Mouse (Mus musculus): ENCODE results near the gene Ugt1a1. TPM values are rescaled to one million over a fixed set of nuclear protein-coding genes. Genes with fewer than 3 reads are reported as not detected.
"Not testable (repeated sequence)": the region's sequence is repeated elsewhere in the genome, so short reads cannot be mapped to it uniquely, and the experiment has no call there.

Ugt1a1 gene
- total and polyA plus RNA-seq, 2 experiments from 2014 or later: 0.09 to 0.42 TPM

DNA sequence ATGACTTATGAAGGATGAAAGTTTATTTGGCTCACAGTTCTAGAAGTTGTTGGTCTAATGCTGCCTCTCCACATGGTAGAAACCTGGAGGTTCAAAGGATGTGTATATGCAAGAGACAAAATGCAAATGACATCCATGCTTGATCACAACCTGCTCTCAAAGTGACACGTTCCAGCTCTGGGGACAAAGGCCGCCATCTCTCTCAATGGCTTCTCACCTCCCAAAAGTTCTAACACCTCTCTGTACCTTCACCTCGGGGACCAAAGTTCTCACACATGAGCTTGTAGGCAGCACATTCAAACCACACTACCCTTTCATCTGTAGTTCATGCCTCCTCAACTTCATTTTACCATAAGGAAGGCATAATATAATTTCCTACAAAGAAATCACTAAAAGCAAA lies 5.8 kb downstream of the Ugt1a1 start:
- ATAC-seq: no peak
- WGBS: 46% methylated on average over 3 of the region's 3 CpGs
- Histone ChIP-seq H3K9me3 (ENCODE audit: low read length) (peaks cover 52% of the 10 kb centered on the region), H3K4me1 (ENCODE audit: insufficient read depth, low read length) (no peaks in the 10 kb centered on the region), H3K4me2 (ENCODE audit: low read depth, low read length) (no peak overlapping the region), H3K9ac (replicated peaks; ENCODE audit: low read length) (no peak overlapping the region), H3K4me3 (ENCODE audit: low read length) (no peak overlapping the region), H3K27ac (no peak overlapping the region), H3K27me3 (ENCODE audit: insufficient read depth, low read length) (no peaks in the 10 kb centered on the region), H3K36me3 (ENCODE audit: insufficient read depth, low read length) (no peaks in the 10 kb centered on the region)
- no peak for TF ChIP-seq CTCF (IDR thresholded peaks at IDR 0.05; ENCODE audit: low read depth)
- peak; percentile 10 for DNase-seq (ENCODE audit: low spot score)

- no peak for ATAC-seq
- no peak for DNase-seq (ENCODE audit: low spot score)
- H3K9me3 ChIP-seq (ENCODE audit: low read length): peaks cover 47% of the 10 kb centered on the region
These were observed 6.3 kb downstream of the Ugt1a1 start for GRCm38 (mm10) chr1:88218051-88218450.

GRCm38 (mm10) chr1:88218591-88218990 lies 6.8 kb downstream of the Ugt1a1 start:
- WGBS: 49% methylated on average over 4 of the region's 4 CpGs
- TF ChIP-seq CTCF (IDR thresholded peaks at IDR 0.05; ENCODE audit: low read depth): no peak
- no peak for ATAC-seq

More at GRCm38 (mm10) chr1:88218051-88218450, 6.3 kb downstream of the Ugt1a1 start:
- Histone ChIP-seq H3K9ac (replicated peaks; ENCODE audit: low read length) (no peak overlapping the region), H3K36me3 (ENCODE audit: insufficient read depth, low read length) (no peaks in the 10 kb centered on the region), H3K4me3 (ENCODE audit: low read length) (no peak overlapping the region), H3K27me3 (ENCODE audit: insufficient read depth, low read length) (no peaks in the 10 kb centered on the region), H3K4me2 (ENCODE audit: low read depth, low read length) (no peak overlapping the region), H3K4me1 (ENCODE audit: insufficient read depth, low read length) (no peaks in the 10 kb centered on the region), H3K27ac (no peak overlapping the region)
- WGBS: 75% methylated on average over 9 of the region's 9 CpGs
- no peak for TF ChIP-seq CTCF (IDR thresholded peaks at IDR 0.05; ENCODE audit: low read depth)

DNA sequence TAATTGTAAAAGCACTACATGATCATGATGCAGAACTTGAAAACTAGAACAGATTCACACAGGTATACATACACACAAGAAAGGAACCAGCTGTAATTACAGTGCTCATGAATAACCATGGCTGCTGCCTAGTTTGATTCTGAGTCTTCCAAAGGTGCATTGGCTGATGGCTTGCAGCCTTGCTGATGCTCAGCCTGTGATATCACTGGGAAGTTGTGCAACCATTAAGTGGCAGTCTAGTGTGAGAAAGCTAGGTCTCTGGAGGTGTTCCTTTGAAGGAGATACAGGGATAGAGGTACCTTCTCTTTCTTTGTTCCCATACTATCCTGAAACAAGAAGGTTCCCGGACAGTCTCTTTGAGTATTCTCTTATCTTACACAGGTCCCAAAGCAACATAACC lies 7.3 kb downstream of the Ugt1a1 start:
- TF ChIP-seq CTCF (IDR thresholded peaks at IDR 0.05; ENCODE audit: low read depth): no peak
- Histone ChIP-seq H3K4me2 (ENCODE audit: low read depth, low read length) (no peak overlapping the region), H3K27me3 (ENCODE audit: insufficient read depth, low read length) (no peaks in the 10 kb centered on the region), H3K9ac (replicated peaks; ENCODE audit: low read length) (no peak overlapping the region), H3K9me3 (ENCODE audit: low read length) (peaks cover 37% of the 10 kb centered on the region), H3K36me3 (ENCODE audit: insufficient read depth, low read length) (no peaks in the 10 kb centered on the region), H3K27ac (no peak overlapping the region), H3K4me3 (ENCODE audit: low read length) (no peak overlapping the region), H3K4me1 (ENCODE audit: insufficient read depth, low read length) (no peaks in the 10 kb centered on the region)
- ATAC-seq (no peak), DNase-seq (ENCODE audit: low spot score) (no peak)
- 20% methylated on average over 1 of the region's 1 CpGs for WGBS

More at GRCm38 (mm10) chr1:88218591-88218990, 6.8 kb downstream of the Ugt1a1 start:
- H3K4me2 ChIP-seq (ENCODE audit: low read depth, low read length): no peak overlapping the region
- no peak overlapping the region for H3K4me3 ChIP-seq (ENCODE audit: low read length)
- DNase-seq (ENCODE audit: low spot score): no peak
- H3K4me1 ChIP-seq (ENCODE audit: insufficient read depth, low read length): no peaks in the 10 kb centered on the region
- H3K36me3 ChIP-seq (ENCODE audit: insufficient read depth, low read length): no peaks in the 10 kb centered on the region
- no peaks in the 10 kb centered on the region for H3K27me3 ChIP-seq (ENCODE audit: insufficient read depth, low read length)
- no peak overlapping the region for H3K27ac ChIP-seq
- peaks cover 42% of the 10 kb centered on the region for H3K9me3 ChIP-seq (ENCODE audit: low read length)
- H3K9ac ChIP-seq (replicated peaks; ENCODE audit: low read length): no peak overlapping the region

GRCm38 (mm10) chr1:88220336-88220735 lies 8.6 kb downstream of the Ugt1a1 start:
- Histone ChIP-seq H3K27me3 (ENCODE audit: insufficient read depth, low read length) (no peaks in the 10 kb centered on the region), H3K4me3 (ENCODE audit: low read length) (no peak overlapping the region), H3K9me3 (ENCODE audit: low read length) (peaks cover 27% of the 10 kb centered on the region), H3K36me3 (ENCODE audit: insufficient read depth, low read length) (no peaks in the 10 kb centered on the region), H3K4me1 (ENCODE audit: insufficient read depth, low read length) (no peaks in the 10 kb centered on the region), H3K9ac (replicated peaks; ENCODE audit: low read length) (no peak overlapping the region), H3K27ac (no peak overlapping the region), H3K4me2 (ENCODE audit: low read depth, low read length) (no peak overlapping the region)
- DNase-seq (ENCODE audit: low spot score) (no peak), ATAC-seq (no peak)
- TF ChIP-seq CTCF (IDR thresholded peaks at IDR 0.05; ENCODE audit: low read depth): no peak

- Histone ChIP-seq H3K4me2 (ENCODE audit: low read depth, low read length) (no peak overlapping the region), H3K27ac (no peak overlapping the region), H3K9me3 (ENCODE audit: low read length) (peaks cover 29% of the 10 kb centered on the region), H3K4me3 (ENCODE audit: low read length) (no peak overlapping the region), H3K4me1 (ENCODE audit: insufficient read depth, low read length) (no peaks in the 10 kb centered on the region), H3K27me3 (ENCODE audit: insufficient read depth, low read length) (no peaks in the 10 kb centered on the region), H3K9ac (replicated peaks; ENCODE audit: low read length) (no peak overlapping the region), H3K36me3 (ENCODE audit: insufficient read depth, low read length) (no peaks in the 10 kb centered on the region)
- ATAC-seq (no peak), DNase-seq (ENCODE audit: low spot score) (no peak)
- WGBS: 50% methylated on average over 2 of the region's 2 CpGs
- TF ChIP-seq CTCF (IDR thresholded peaks at IDR 0.05; ENCODE audit: low read depth): no peak
These were observed 10.5 kb downstream of the Ugt1a1 start for GRCm38 (mm10) chr1:88222216-88222615.

- H3K4me2 ChIP-seq (ENCODE audit: low read depth, low read length); DNase-seq (ENCODE audit: low spot score); H3K27me3 ChIP-seq (ENCODE audit: insufficient read depth, low read length); H3K4me3 ChIP-seq (ENCODE audit: low read length); H3K4me1 ChIP-seq (ENCODE audit: insufficient read depth, low read length); H3K27ac ChIP-seq; H3K36me3 ChIP-seq (ENCODE audit: insufficient read depth, low read length); ATAC-seq; H3K9ac ChIP-seq (replicated peaks; ENCODE audit: low read length): not testable (repeated sequence)
- H3K9me3 ChIP-seq (ENCODE audit: low read length): peaks cover 32% of the 10 kb centered on the region
These were observed 11.3 kb downstream of the Ugt1a1 start for GRCm38 (mm10) chr1:88223011-88223515.

Data from hindbrain, postnatal 0 days (tissue).